Mouse (Mus musculus) hindbrain, embryonic 16.5 days (tissue): ENCODE data around the gene Nhp2. TPM values are rescaled to one million over a fixed set of nuclear protein-coding genes. Genes with fewer than 3 reads are reported as not detected.

Source experiments
- ATAC-seq: fragments of 200-750 bp; cut with Nextera tagmentation; 2 replicates; pipeline ENCODE4 v1.8.0; 2017; ENCODE audit warnings: moderate TSS enrichment, moderate library complexity
- H3K27ac ChIP-seq: fragments of 300-500 bp; sonication (generic); 2 replicates; pipeline ENCODE4 v1.5.1; 2014; ENCODE audit warnings: low read depth, mild to moderate bottlenecking, control low read depth, low read length, moderate library complexity
- H3K27me3 ChIP-seq: fragments of 300-500 bp; sonication (generic); replicated peaks from 2 replicates; pipeline ENCODE4 v1.6.1; 2014; ENCODE audit warnings: low read length; ENCODE audit not compliant: control insufficient read depth, insufficient read depth
- H3K36me3 ChIP-seq: fragments of 300-500 bp; sonication (generic); 2 replicates; pipeline ENCODE4 v1.6.1; 2014; ENCODE audit warnings: mild to moderate bottlenecking, low read length, moderate library complexity, mixed read lengths; ENCODE audit not compliant: control insufficient read depth, insufficient read depth
- H3K4me1 ChIP-seq: fragments of 300-500 bp; sonication (generic); 2 replicates; pipeline ENCODE4 v1.6.1; 2014; ENCODE audit warnings: low read depth, low read length; ENCODE audit not compliant: control insufficient read depth, insufficient read depth
- H3K4me2 ChIP-seq: fragments of 300-500 bp; sonication (generic); 2 replicates; pipeline ENCODE4 v1.6.1; 2014; ENCODE audit warnings: mild to moderate bottlenecking, low read length, control low read depth, moderate library complexity
- H3K4me3 ChIP-seq: fragments of 300-500 bp; sonication (generic); 2 replicates; pipeline ENCODE4 v1.5.1; 2014; ENCODE audit warnings: mild to moderate bottlenecking, low read length, control low read depth, moderate library complexity
- H3K9ac ChIP-seq: fragments of 300-500 bp; sonication (generic); 2 replicates; pipeline ENCODE4 v1.6.1; 2014; ENCODE audit warnings: low read depth, mild to moderate bottlenecking, control low read depth, low read length, moderate library complexity
- H3K9me3 ChIP-seq: fragments of 300-500 bp; sonication (generic); 2 replicates; pipeline ENCODE4 v1.6.1; 2014; ENCODE audit warnings: mild to moderate bottlenecking, low read length, moderate library complexity; ENCODE audit not compliant: control insufficient read depth
- WGBS: fragments of 180-500 bp; shearing (Covaris S2); extraction: QIAGEN DNeasy Blood & Tissue Kit; methylation state at CpG from one replicate; pipeline ENCODE4 v1.1.7; 2014; 5-methylcytosine and 5-hydroxymethylcytosine counted together
- polyA plus RNA-seq: library from polyadenylated mRNA; unstranded; fragments of >200 nt; fragmentation: Nextera tagmentation; extraction: Ambion mirVana; gene quantifications from 2 replicates; pipeline ENCODE4 v1.2.1, GENCODE M21; 2015

Nhp2 gene
- polyA plus RNA-seq, 1 experiment from 2014 or later: 98.4 TPM

DNA sequence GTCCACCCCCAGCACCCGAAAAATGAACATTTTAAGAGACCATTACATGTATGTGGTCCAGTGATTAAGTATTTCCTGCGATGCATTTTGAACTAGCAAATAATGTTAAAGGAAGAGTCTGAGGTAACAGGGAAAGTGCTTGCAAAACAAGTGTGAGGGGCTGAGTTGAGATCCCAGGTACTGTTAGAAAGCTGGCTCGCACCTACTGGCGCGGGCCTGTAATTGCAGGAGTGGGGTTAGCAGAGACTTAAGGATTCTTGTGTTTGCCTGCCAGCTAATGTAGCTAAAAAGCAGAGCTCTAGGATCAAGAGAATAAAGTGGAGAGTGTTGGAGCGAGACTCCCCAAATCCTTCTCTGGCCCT, 16.8 kb downstream of the Nhp2 start:
- Histone ChIP-seq H3K27me3 (no peaks in the 10 kb centered on the region), H3K27ac (peak overlapping the region; percentile 83), H3K36me3 (no peaks in the 10 kb centered on the region), H3K9me3 (no peaks in the 10 kb centered on the region), H3K4me2 (peak overlapping the region; percentile 56), H3K4me1 (peaks cover 17% of the 10 kb centered on the region), H3K9ac (peak overlapping the region; percentile 94), H3K4me3 (peak overlapping the region; percentile 93)
- peak; percentile 25; the same call in 1 of the 2 replicates for ATAC-seq
- WGBS: 6% methylated on average over 6 of the region's 6 CpGs

DNA sequence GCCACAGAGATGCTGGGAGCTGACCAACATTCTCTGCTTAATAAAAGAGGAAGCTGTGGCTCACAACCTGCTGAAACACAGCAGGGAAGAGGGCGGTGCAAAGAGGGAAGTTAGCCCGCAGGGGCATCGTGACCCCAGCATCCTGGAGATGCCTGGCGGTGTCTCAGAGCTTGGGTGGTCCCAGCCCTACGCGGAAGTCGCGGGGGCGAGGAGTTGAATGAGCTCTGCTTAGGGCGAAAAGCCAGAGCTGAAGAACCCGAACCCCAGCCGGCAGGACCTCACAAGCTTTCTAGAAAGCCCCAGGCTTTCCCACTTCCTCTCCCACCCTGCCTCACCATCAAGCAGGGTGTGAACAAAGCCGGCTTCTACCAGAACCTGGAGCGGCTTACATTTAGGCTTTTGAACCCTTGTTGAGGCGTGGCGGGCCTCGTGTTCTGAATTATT, 18.5 kb downstream of the Nhp2 start:
- Histone ChIP-seq H3K4me2 (peak overlapping the region; percentile 20; the same call in 1 of the 2 replicates), H3K4me3 (no peak overlapping the region), H3K9ac (no peak overlapping the region), H3K27me3 (no peaks in the 10 kb centered on the region), H3K27ac (0 out of 2 replicates have a peak overlapping the region, but pooled peaks have one; percentile 5), H3K36me3 (no peaks in the 10 kb centered on the region), H3K9me3 (no peaks in the 10 kb centered on the region), H3K4me1 (peaks cover 17% of the 10 kb centered on the region)
- 4% methylated on average over 17 of the region's 17 CpGs for WGBS
- no peak for ATAC-seq

DNA sequence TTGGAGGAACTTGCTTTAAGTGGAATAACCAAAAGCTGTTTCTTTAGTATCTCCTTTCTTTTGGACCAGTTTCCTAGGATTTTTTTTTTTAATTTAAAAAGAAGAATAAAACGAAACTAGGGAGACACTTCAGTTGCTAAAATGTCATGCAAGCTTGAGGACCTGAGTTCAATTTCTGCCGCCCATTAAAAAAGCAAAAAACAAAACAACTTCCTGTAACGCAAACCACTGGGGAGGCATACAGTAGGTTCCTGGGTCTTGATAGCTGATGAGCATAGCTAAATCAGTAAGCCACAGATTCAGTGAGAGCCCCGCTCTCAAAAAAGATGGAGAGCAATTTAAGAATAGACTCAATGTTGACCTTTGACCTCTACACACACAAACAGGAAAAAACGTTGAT, 19.0 kb downstream of the Nhp2 start:
- no peaks in the 10 kb centered on the region for H3K9me3 ChIP-seq
- no peak overlapping the region for H3K4me3 ChIP-seq
- H3K27me3 ChIP-seq: no peaks in the 10 kb centered on the region
- no peak overlapping the region for H3K9ac ChIP-seq
- WGBS: 69% methylated on average over 5 of the region's 5 CpGs
- peaks cover 17% of the 10 kb centered on the region for H3K4me1 ChIP-seq
- H3K4me2 ChIP-seq: no peak overlapping the region
- no peak overlapping the region for H3K27ac ChIP-seq
- no peak for ATAC-seq
- no peaks in the 10 kb centered on the region for H3K36me3 ChIP-seq

DNA sequence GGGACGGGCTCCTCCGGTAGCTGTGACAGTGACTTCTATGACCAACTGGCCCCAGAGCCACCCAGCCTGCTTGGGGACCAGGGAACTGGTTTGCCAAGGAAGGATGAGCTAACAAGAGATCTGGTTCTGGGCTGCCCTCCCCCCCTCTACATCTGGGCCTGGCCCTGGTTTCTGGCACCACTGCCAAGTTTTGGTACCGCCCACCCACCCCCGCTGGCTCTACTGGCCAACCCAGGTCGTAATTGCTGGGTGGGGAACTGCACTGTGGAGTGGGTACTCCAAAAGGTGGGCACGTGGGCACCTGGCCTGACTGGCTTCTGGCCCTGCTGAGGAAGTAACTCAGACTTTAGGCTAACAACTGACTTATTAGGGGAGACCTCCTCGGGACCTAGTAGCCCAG, 21.2 kb downstream of the Nhp2 start:
- 88% methylated on average over 7 of the region's 7 CpGs for WGBS
- H3K9me3 ChIP-seq: no peaks in the 10 kb centered on the region

DNA sequence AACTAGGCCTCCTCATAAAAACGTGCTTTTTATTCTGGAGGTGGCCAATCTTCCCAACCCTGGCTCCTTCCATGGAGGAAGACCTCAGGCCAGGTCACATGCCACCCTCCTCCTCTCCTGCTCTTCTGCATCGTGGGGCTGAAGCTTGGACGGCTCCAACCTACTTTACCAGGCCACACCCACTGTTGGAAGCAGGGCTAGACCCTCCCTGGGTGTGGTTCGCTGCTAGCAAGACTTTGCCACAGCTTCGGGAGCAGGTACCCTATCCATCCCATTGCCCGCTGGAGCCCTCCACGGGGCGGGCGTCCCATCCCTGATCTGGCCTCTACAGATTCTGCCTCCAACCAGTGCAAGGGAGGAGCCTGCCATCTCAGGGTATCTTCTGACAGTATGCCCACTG, 23.7 kb downstream of the Nhp2 start:
- no peak overlapping the region for H3K9ac ChIP-seq
- no peak for ATAC-seq
- H3K9me3 ChIP-seq: no peaks in the 10 kb centered on the region
- no peaks in the 10 kb centered on the region for H3K27me3 ChIP-seq
- no peak overlapping the region for H3K4me3 ChIP-seq
- H3K4me1 ChIP-seq: peaks cover 3% of the 10 kb centered on the region; the same call in 1 of the 2 replicates
- H3K4me2 ChIP-seq: no peak overlapping the region
- 80% methylated on average over 9 of the region's 9 CpGs for WGBS
- H3K27ac ChIP-seq: no peak overlapping the region
- peaks cover 3% of the 10 kb centered on the region; the same call in 1 of the 2 replicates for H3K36me3 ChIP-seq

More for the DNA sequence above, 21.2 kb downstream of the Nhp2 start:
- Histone ChIP-seq H3K4me2 (no peak overlapping the region), H3K9ac (no peak overlapping the region), H3K4me3 (no peak overlapping the region), H3K36me3 (peaks cover 3% of the 10 kb centered on the region; the same call in 1 of the 2 replicates), H3K27me3 (no peaks in the 10 kb centered on the region), H3K4me1 (peaks cover 8% of the 10 kb centered on the region; the same call in 1 of the 2 replicates), H3K27ac (no peak overlapping the region)
- ATAC-seq: no peak

DNA sequence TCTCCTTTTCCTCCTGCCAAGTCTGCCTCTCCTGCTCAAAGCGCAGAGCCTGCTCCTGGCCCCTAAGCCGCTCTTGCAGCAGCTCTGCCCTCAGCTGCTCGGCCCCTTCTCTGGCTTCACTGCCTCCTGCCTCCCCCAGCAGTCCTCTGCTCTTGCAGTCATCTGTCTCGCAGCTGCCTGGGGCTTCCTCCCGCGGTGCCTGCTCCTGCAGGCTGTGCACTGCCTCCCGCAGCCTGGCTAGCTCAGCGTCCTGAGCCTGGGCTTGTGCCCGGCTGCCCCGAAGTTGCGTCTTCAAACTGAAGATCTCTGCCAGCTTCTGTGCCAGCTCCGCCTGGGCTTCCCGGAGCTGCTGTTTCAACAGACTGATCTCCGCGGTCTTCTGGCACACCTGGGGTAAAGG, 24.2 kb downstream of the Nhp2 start:
- Histone ChIP-seq H3K27me3 (no peaks in the 10 kb centered on the region), H3K9me3 (no peaks in the 10 kb centered on the region), H3K4me2 (peak overlapping the region; percentile 20; the same call in 1 of the 2 replicates), H3K36me3 (peaks cover 3% of the 10 kb centered on the region; the same call in 1 of the 2 replicates), H3K4me1 (peaks cover 8% of the 10 kb centered on the region), H3K9ac (no peak overlapping the region), H3K27ac (0 out of 2 replicates have a peak overlapping the region, but pooled peaks have one; percentile 8), H3K4me3 (no peak overlapping the region)
- peak; percentile 29; the same call in 1 of the 2 replicates for ATAC-seq
- WGBS: 53% methylated on average over 15 of the region's 15 CpGs

DNA sequence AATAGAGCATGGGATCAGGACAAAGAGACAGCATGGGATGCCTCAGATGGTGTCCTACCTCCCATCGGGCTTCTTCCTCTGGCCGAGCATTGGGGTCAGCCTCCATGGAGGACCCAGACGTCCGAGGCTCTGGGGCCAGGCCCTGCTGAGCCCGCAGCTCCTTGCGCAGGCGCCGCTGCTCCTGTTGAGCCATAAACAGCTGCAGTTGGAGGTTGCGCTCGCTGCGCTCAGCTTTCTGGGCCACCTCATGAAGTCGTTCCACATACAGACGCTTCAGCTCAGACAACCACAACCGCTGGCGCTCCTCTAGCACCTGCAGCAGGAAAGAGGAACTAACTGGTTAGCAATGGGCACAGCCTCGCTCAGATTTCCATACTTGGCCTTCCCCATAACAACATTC, 24.7 kb downstream of the Nhp2 start:
- no peak for ATAC-seq
- H3K27ac ChIP-seq: no peak overlapping the region; the same call in 1 of the 2 replicates
- H3K27me3 ChIP-seq: no peaks in the 10 kb centered on the region
- no peak overlapping the region for H3K9ac ChIP-seq
- H3K4me2 ChIP-seq: no peak overlapping the region
- no peak overlapping the region for H3K4me3 ChIP-seq
- H3K9me3 ChIP-seq: no peaks in the 10 kb centered on the region
- 63% methylated on average over 16 of the region's 16 CpGs for WGBS
- peaks cover 13% of the 10 kb centered on the region for H3K4me1 ChIP-seq
- peaks cover 3% of the 10 kb centered on the region; the same call in 1 of the 2 replicates for H3K36me3 ChIP-seq

DNA sequence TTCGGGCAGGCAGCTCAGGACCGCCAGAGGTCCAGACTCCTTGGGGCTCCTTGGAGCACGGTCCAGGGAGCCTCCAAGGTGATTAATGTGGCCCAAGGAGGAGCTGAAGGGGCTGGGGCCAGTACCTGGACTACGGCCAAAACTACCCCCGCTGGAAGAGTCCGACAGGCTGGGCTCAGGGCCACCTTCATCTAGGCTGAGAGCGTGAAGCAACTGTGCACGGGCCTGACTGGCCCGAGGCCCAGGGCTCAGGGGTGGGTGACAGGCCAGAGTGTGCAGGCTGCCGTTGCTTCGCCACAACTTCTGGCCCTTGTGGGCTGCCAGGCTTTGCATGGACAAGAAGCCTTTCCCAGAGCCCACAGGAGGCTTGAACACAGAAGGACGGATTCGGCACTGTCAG, 25.8 kb downstream of the Nhp2 start:
- Histone ChIP-seq H3K27me3 (no peaks in the 10 kb centered on the region), H3K27ac (no peak overlapping the region), H3K9me3 (no peaks in the 10 kb centered on the region), H3K36me3 (peaks cover 3% of the 10 kb centered on the region; the same call in 1 of the 2 replicates), H3K4me3 (no peak overlapping the region), H3K9ac (no peak overlapping the region), H3K4me2 (no peak overlapping the region), H3K4me1 (peaks cover 24% of the 10 kb centered on the region)
- 70% methylated on average over 13 of the region's 13 CpGs for WGBS
- ATAC-seq: peak; percentile 40; the same call in 1 of the 2 replicates

DNA sequence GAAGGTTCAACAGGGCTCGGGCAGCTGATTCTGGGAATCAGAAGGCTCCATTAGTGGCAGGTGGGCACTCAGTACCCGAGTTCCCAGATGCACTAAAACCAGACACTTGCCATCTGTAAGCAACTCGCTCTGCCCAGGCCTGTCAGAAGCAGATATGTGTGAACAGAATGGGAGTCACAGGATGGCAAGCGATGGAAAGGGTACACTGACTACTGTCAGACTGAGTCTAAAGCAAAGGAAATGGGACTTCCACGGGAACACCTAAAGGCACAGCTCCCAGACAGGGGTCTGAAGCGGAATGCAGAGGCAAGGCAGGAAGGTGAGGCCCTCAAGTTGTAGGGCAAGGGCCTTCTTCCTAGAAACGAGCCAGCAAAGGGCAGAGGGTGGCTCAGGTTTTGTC, 26.7 kb downstream of the Nhp2 start:
- no peak overlapping the region for H3K9ac ChIP-seq
- H3K4me2 ChIP-seq: no peak overlapping the region

More for the DNA sequence above, 26.7 kb downstream of the Nhp2 start:
- WGBS: 83% methylated on average over 7 of the region's 7 CpGs
- no peak for ATAC-seq
- Histone ChIP-seq H3K36me3 (peaks cover 3% of the 10 kb centered on the region; the same call in 1 of the 2 replicates), H3K4me3 (no peak overlapping the region), H3K27me3 (no peaks in the 10 kb centered on the region), H3K9me3 (no peaks in the 10 kb centered on the region), H3K27ac (no peak overlapping the region), H3K4me1 (peaks cover 24% of the 10 kb centered on the region)
